Mouse (Mus musculus) bone marrow, adult 2 months (tissue): ENCODE data around the gene Utp20. TPM values are rescaled to one million over a fixed set of nuclear protein-coding genes. Genes with fewer than 3 reads are reported as not detected.
"Not testable (repeated sequence)": the region's sequence is repeated elsewhere in the genome, so short reads cannot be mapped to it uniquely, and the experiment has no call there.

Experiments used
- H3K27ac ChIP-seq: fragments of 200-500 bp; 2 replicates; pipeline ENCODE4 v1.5.1; 2012; ENCODE audit warnings: low read depth, mild to moderate bottlenecking, control low read depth, inconsistent platforms, low read length; ENCODE audit not compliant: control insufficient read depth, poor library complexity, insufficient read depth
- H3K4me1 ChIP-seq: fragments of 200-500 bp; 2 replicates; pipeline ENCODE4 v1.6.1; 2011; ENCODE audit warnings: low read length; ENCODE audit not compliant: control insufficient read depth, insufficient read depth
- H3K4me3 ChIP-seq: fragments of 200-500 bp; replicated peaks from 2 replicates; pipeline ENCODE3; 2011; ENCODE audit warnings: mild to moderate bottlenecking, low read depth, low read length, control low read depth; ENCODE audit not compliant: control insufficient read depth
- CTCF ChIP-seq: fragments of 200-500 bp; IDR thresholded peaks from 2 replicates; pipeline ENCODE4 v1.5.1; 2011; ENCODE audit warnings: low read length, control low read depth; ENCODE audit not compliant: control insufficient read depth, insufficient read depth
- POLR2A ChIP-seq: fragments of 200-500 bp; IDR thresholded peaks from 2 replicates; pipeline ENCODE4 v1.6.1; 2011; ENCODE audit warnings: low read depth, mild to moderate bottlenecking, control low read depth, low read length, borderline replicate concordance; ENCODE audit not compliant: control insufficient read depth
- WGBS: fragments of 180-500 bp; shearing (Covaris S2); methylation state at CpG from one replicate; pipeline ENCODE4 v1.1.7; 2018; 5-methylcytosine and 5-hydroxymethylcytosine counted together
- polyA plus RNA-seq: library from polyadenylated mRNA; stranded (reverse); fragments of >200 nt; gene quantifications from 2 replicates; pipeline ENCODE4 v1.2.4, GENCODE M21; 2011; ENCODE audit warnings: low replicate concordance; ENCODE audit not compliant: missing spikeins, insufficient read depth, insufficient read length

The Utp20 gene
- polyA plus RNA-seq, 1 experiment: 18.0 TPM

DNA sequence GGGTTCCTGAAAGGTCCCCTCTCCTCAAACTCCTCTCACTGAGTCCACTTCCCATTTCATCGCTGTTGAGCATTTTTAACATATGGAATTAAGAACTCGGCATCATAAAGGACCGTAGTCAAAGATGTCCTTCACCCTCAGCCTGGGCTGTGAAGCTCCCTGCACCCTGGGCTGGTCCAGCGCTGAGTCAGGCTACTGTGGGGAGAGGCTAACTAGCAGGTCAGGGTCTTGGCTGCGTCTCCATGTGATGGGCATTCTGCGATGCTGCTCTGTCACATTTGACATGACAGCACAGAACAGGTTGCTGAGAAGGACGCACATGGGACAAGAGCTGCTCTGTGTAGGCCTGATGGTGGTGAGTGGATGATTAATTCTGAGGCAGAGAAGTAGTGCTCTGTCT lies 56.9 kb downstream of the Utp20 start:
- Histone ChIP-seq H3K27ac (no peak overlapping the region), H3K4me1 (no peaks in the 10 kb centered on the region), H3K4me3 (no peak overlapping the region)
- TF ChIP-seq CTCF (no peak), POLR2A (no peak)
- WGBS: 90% methylated on average over 7 of the region's 7 CpGs

DNA sequence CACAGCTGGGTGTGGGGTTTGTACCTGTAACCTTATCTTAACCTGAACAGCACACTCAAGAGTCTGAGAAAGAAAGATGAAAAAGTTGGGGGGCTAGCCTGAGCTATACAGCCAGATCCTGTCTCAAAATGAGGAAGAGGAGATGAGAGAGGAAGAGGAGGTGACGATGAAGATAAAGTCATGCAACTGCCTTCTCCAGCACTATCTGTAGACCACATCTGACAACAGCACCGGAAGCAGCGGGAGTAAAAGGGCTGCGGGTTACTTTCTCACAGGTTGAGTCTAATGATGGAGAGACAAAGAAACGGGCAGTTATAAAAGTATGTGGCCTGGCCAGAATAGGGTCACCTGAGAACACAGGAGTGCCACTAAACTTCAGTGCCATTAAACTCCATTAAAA lies 57.6 kb downstream of the Utp20 start:
- TF ChIP-seq CTCF (no peak), POLR2A (no peak)
- H3K4me3 ChIP-seq: no peak overlapping the region
- no peak overlapping the region for H3K27ac ChIP-seq
- 35% methylated on average over 5 of the region's 5 CpGs for WGBS
- no peaks in the 10 kb centered on the region for H3K4me1 ChIP-seq

GRCm38 (mm10) chr10:88765431-88766142 lies 61.0 kb downstream of the Utp20 start:
- TF ChIP-seq CTCF (no peak), POLR2A (no peak)
- H3K27ac ChIP-seq: no peak overlapping the region
- H3K4me1 ChIP-seq: no peaks in the 10 kb centered on the region
- WGBS: 82% methylated on average over 15 of the region's 15 CpGs
- H3K4me3 ChIP-seq: no peak overlapping the region

- H3K4me1 ChIP-seq: no peaks in the 10 kb centered on the region
- TF ChIP-seq POLR2A: no peak
- TF ChIP-seq CTCF: no peak
- H3K27ac ChIP-seq: no peak overlapping the region
- no peak overlapping the region for H3K4me3 ChIP-seq
- WGBS: 94% methylated on average over 13 of the region's 13 CpGs
Observed at GRCm38 (mm10) chr10:88761524-88762212, 64.9 kb downstream of the Utp20 start.

- no peaks in the 10 kb centered on the region for H3K4me1 ChIP-seq
- 49% methylated on average over 2 of the region's 2 CpGs for WGBS
- no peak overlapping the region for H3K27ac ChIP-seq
- H3K4me3 ChIP-seq: no peak overlapping the region
- no peak for TF ChIP-seq CTCF
- TF ChIP-seq POLR2A: no peak
Observed at GRCm38 (mm10) chr10:88741426-88741825, 85.2 kb downstream of the Utp20 start.

GRCm38 (mm10) chr10:88740781-88741180 lies 85.8 kb downstream of the Utp20 start:
- H3K4me3 ChIP-seq: no peak overlapping the region
- 89% methylated on average over 5 of the region's 5 CpGs for WGBS
- no peak overlapping the region for H3K27ac ChIP-seq
- no peaks in the 10 kb centered on the region for H3K4me1 ChIP-seq
- TF ChIP-seq CTCF: no peak
- no peak for TF ChIP-seq POLR2A

- H3K4me3 ChIP-seq: no peak overlapping the region
- no peaks in the 10 kb centered on the region for H3K4me1 ChIP-seq
- WGBS: 42% methylated on average over 1 of the region's 1 CpGs
- TF ChIP-seq CTCF (no peak), POLR2A (no peak)
- H3K27ac ChIP-seq: no peak overlapping the region
Observed at GRCm38 (mm10) chr10:88739818-88740217, 86.8 kb downstream of the Utp20 start.

- WGBS: 85% methylated on average over 8 of the region's 8 CpGs
- H3K4me1 ChIP-seq, H3K27ac ChIP-seq, H3K4me3 ChIP-seq: not testable (repeated sequence)
Observed at GRCm38 (mm10) chr10:88739074-88739473, 87.5 kb downstream of the Utp20 start.
